Mouse (Mus musculus) kidney, postnatal 0 days (tissue): Measurements from ENCODE around the gene Ldah. TPM values are rescaled to one million over a fixed set of nuclear protein-coding genes. Genes with fewer than 3 reads are reported as not detected.

ENCODE experiments used
- ATAC-seq: fragments of 200-750 bp; cut with Nextera tagmentation; replicated peaks from 2 replicates; pipeline ENCODE4 v1.8.0; 2017; ENCODE audit warnings: low read depth, moderate number of reproducible peaks, moderate TSS enrichment, moderate library complexity; ENCODE audit not compliant: low FRiP score
- DNase-seq: peaks from one replicate; pipeline ENCODE4 v3.0.0-alpha.2; 2016; ENCODE audit warnings: low spot score
- H3K27ac ChIP-seq: fragments of 300-500 bp; sonication (generic); 2 replicates; pipeline ENCODE4 v1.5.1; 2014; ENCODE audit warnings: mild to moderate bottlenecking
- H3K27me3 ChIP-seq: fragments of 300-500 bp; sonication (generic); 2 replicates; pipeline ENCODE4 v1.6.1; 2014; ENCODE audit warnings: low read length, mixed read lengths; ENCODE audit not compliant: insufficient read depth
- H3K36me3 ChIP-seq: fragments of 300-500 bp; sonication (generic); 2 replicates; pipeline ENCODE4 v1.6.1; 2014; ENCODE audit warnings: low read length, mixed read lengths; ENCODE audit not compliant: insufficient read depth
- H3K4me1 ChIP-seq: fragments of 300-500 bp; sonication (generic); replicated peaks from 2 replicates; pipeline ENCODE4 v1.6.1; 2014; ENCODE audit warnings: antibody characterized with exemption, low read length, mixed read lengths; ENCODE audit not compliant: insufficient read depth
- H3K4me2 ChIP-seq: fragments of 300-500 bp; sonication (generic); 2 replicates; pipeline ENCODE4 v1.6.1; 2014; ENCODE audit warnings: mild to moderate bottlenecking, low read length, moderate library complexity, mixed read lengths
- H3K4me3 ChIP-seq: fragments of 300-500 bp; sonication (generic); replicated peaks from 2 replicates; pipeline ENCODE4 v1.5.1; 2014; ENCODE audit warnings: low read depth, low read length
- H3K9ac ChIP-seq: fragments of 300-500 bp; sonication (generic); 2 replicates; pipeline ENCODE4 v1.6.1; 2014; ENCODE audit warnings: low read depth, low read length
- H3K9me3 ChIP-seq: fragments of 300-500 bp; sonication (generic); replicated peaks from 2 replicates; pipeline ENCODE4 v1.6.1; 2016; ENCODE audit warnings: low read length, inconsistent platforms, mixed read lengths
- CTCF ChIP-seq: IDR thresholded peaks from 2 replicates; pipeline ENCODE4 v1.5.1; 2016; ENCODE audit warnings: antibody characterized with exemption, low read depth, mild to moderate bottlenecking, moderate library complexity
- WGBS: fragments of 180-500 bp; shearing (Covaris S2); extraction: QIAGEN DNeasy Blood & Tissue Kit; methylation state at CpG from one replicate; pipeline ENCODE4 v1.1.7; 2014; 5-methylcytosine and 5-hydroxymethylcytosine counted together
- polyA plus RNA-seq: library from polyadenylated mRNA; unstranded; fragments of >200 nt; fragmentation: Nextera tagmentation; extraction: Ambion mirVana; gene quantifications from 2 replicates; pipeline ENCODE4 v1.2.1, GENCODE M21; 2015

Ldah gene
- polyA plus RNA-seq, 1 experiment from 2014 or later, result 49.2 TPM

DNA sequence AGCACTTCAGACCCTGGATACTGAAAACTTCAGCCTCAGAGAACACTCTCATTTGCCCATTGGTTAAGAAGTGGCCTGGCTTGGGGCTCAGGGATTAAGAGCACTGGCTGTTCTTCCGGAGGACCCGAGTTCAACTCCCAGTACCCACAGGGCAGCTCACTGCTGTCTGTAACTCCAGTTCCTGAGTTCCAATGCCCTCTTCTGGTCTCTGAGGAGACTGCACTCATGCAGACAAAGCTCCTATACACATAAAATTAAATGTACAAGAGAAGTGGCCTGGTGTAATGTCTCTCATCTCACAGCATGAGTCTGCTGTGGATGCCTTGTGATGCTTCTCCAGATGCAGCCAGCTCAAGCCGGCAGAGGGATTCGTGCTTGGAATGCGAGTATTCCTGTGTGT lies 108.6 kb downstream of the Ldah start:
- Histone ChIP-seq H3K9me3 (no peaks in the 10 kb centered on the region), H3K27me3 (0 out of 2 replicates have a peak, but pooled peaks cover 2% of the 10 kb centered on the region), H3K27ac (no peak overlapping the region), H3K4me1 (peaks cover 8% of the 10 kb centered on the region; the same call in 1 of the 2 replicates), H3K9ac (no peak overlapping the region), H3K36me3 (peaks cover 5% of the 10 kb centered on the region; the same call in 1 of the 2 replicates), H3K4me2 (no peak overlapping the region), H3K4me3 (no peak overlapping the region)
- ATAC-seq (no peak), DNase-seq (no peak)
- peak; percentile 32; the same call in 1 of the 2 replicates for TF ChIP-seq CTCF
- WGBS, result 88% methylated on average over 5 of the region's 5 CpGs

- no peaks in the 10 kb centered on the region for H3K9me3 ChIP-seq
- peak; percentile 92 for TF ChIP-seq CTCF
- no peak overlapping the region for H3K4me3 ChIP-seq
- H3K4me2 ChIP-seq, result no peak overlapping the region
- no peak overlapping the region for H3K27ac ChIP-seq
- ATAC-seq (0 out of 2 replicates have a peak, but pooled peaks have one; percentile 34), DNase-seq (peak; percentile 80)
- 43% methylated on average over 5 of the region's 5 CpGs for WGBS
- no peaks in the 10 kb centered on the region for H3K4me1 ChIP-seq
- H3K27me3 ChIP-seq, result no peaks in the 10 kb centered on the region
- H3K36me3 ChIP-seq, result peaks cover 11% of the 10 kb centered on the region; the same call in 1 of the 2 replicates
- no peak overlapping the region for H3K9ac ChIP-seq
These were observed 112.3 kb downstream of the Ldah start for GRCm38 (mm10) chr12:8320084-8320713.

DNA sequence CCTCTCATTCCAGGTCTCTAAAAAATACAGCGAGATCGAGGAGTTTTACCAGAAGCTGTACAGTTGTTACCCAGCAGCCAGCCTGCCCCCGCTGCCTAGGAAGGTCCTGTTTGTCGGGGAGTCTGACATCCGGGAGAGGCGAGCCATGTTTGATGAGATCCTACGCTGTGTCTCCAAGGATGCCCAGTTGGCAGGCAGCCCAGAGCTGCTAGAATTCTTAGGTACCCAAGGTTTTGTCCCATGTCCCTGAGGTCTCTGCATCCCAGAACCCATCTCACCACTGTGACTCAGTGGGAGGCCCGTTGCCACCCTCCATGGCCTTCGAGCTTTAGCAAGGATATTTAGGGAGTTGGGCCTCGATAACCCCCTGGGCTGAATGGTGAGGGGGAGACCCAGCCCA lies 113.6 kb downstream of the Ldah start:
- DNase-seq (no peak), ATAC-seq (no peak)
- 85% methylated on average over 10 of the region's 10 CpGs for WGBS
- no peaks in the 10 kb centered on the region for H3K9me3 ChIP-seq
- no peak overlapping the region for H3K4me3 ChIP-seq
- H3K4me2 ChIP-seq, result no peak overlapping the region
- H3K27ac ChIP-seq, result no peak overlapping the region
- H3K36me3 ChIP-seq, result peaks cover 11% of the 10 kb centered on the region; the same call in 1 of the 2 replicates
- H3K27me3 ChIP-seq, result no peaks in the 10 kb centered on the region
- TF ChIP-seq CTCF, result no peak
- no peak overlapping the region for H3K9ac ChIP-seq
- no peaks in the 10 kb centered on the region for H3K4me1 ChIP-seq

- no peak for TF ChIP-seq CTCF
- H3K9me3 ChIP-seq, result no peaks in the 10 kb centered on the region
- H3K36me3 ChIP-seq, result 0 out of 2 replicates have a peak, but pooled peaks cover 6% of the 10 kb centered on the region
- 87% methylated on average over 10 of the region's 10 CpGs for WGBS
- no peak overlapping the region for H3K27ac ChIP-seq
- no peak overlapping the region for H3K9ac ChIP-seq
- no peak for DNase-seq
- H3K4me2 ChIP-seq, result no peak overlapping the region
- no peak overlapping the region for H3K4me3 ChIP-seq
- no peaks in the 10 kb centered on the region for H3K27me3 ChIP-seq
- no peak for ATAC-seq
- H3K4me1 ChIP-seq, result no peaks in the 10 kb centered on the region
These were observed 116.2 kb downstream of the Ldah start for GRCm38 (mm10) chr12:8324086-8324485.

DNA sequence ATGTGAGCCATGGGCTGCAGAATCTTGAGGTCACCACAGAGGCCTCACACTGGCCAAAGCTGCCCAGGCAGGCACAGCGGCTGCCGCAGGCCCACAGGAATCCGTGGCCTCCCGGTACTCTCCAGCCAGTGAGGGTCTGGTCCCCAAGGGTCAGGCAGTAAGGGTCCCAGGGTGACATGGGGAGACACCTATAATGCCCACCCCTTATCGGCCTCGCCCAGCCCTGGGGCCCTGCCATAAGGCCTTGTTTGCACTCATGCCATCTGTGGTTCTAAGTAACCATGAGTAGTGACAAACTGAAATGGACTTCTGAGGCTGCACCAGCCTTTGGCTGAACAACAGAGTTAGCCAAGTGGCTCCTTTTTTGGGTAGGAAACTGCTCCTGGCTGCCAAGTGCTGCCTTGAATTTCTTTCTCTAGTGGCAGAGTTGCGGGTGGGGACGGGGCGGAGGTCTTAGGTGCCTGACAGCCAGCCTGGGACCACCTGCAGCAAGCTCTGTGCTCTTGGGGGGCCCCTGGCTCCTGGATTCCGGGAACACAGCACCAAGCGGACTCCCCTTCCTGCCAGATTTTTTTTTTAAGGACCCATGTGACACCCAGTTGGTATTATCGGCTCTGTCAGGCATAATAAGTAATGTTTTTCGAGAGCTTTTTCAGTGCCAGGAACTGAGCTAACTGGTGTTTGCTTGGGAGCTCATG lies 117.5 kb downstream of the Ldah start:
- Histone ChIP-seq H3K4me3 (no peak overlapping the region), H3K9me3 (no peaks in the 10 kb centered on the region), H3K4me2 (no peak overlapping the region), H3K4me1 (no peaks in the 10 kb centered on the region), H3K9ac (no peak overlapping the region), H3K27me3 (no peaks in the 10 kb centered on the region), H3K36me3 (0 out of 2 replicates have a peak, but pooled peaks cover 6% of the 10 kb centered on the region), H3K27ac (no peak overlapping the region)
- DNase-seq, result no peak
- 89% methylated on average over 13 of the region's 13 CpGs for WGBS
- TF ChIP-seq CTCF, result no peak
- ATAC-seq, result no peak

DNA sequence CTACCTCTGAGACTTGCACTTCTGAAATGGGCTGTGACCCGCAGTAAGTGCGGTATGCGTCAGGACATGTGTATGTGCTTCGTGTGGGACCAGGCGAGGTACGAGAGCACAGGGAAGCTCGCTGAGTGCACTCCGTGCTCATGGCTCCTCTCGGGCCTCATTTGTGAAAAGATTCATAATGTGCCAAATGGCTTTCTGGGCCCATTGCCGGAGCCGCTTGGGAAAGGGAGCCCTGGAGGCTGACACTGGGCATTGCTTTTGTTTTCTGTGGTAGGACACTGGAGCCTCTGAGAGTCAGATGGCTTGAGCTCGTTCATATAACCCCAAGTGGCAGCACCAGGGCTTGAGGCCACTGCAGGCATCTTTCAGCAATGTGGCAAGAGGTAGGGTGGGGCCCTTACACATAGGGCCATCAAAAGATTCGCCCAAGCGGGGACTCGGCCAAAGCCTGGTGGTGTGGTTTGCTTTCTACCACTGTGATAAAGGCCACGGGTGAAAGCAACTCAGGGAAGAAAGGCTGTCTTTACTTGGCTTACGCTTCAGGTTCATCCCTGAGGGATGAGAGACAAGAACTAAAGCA lies 118.1 kb downstream of the Ldah start:
- Histone ChIP-seq H3K27ac (no peak overlapping the region), H3K9ac (no peak overlapping the region), H3K4me1 (no peaks in the 10 kb centered on the region), H3K36me3 (0 out of 2 replicates have a peak, but pooled peaks cover 9% of the 10 kb centered on the region), H3K27me3 (no peaks in the 10 kb centered on the region), H3K4me3 (no peak overlapping the region), H3K4me2 (no peak overlapping the region), H3K9me3 (no peaks in the 10 kb centered on the region)
- DNase-seq (no peak), ATAC-seq (no peak)
- TF ChIP-seq CTCF, result no peak
- WGBS, result 94% methylated on average over 17 of the region's 17 CpGs
